ENCODE assay signal across 26 mouse cellular contexts in the genomic region with DNA sequence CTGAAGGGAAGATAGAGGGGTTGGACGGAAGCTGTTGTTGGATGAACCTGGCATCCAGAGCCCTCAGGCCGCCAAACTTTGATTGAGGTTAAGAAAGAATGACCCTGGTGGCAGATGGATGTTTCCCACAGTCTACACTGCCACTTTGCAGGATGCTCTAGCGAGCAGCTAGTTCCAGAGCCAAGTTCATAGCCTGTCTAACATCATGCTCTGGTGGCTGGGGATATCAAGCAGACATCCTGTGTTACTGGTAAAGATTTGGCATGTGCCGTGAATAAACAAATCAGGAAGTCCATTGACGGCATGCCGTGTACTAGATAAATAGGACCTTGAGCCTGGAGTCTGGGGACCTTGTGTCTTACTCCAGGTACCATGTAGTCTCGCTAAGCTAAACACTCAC.
"Had no signal": no experiment of that assay in that cellular context is flagged by ENCODE, and none has a peak within 500 bp of the region (broad histone marks: within the 10 kb centered on the region; RNA-seq: fewer than 3 reads in every experiment).

No protein-coding gene starts in this region.

- H3K36me3 ChIP-seq: heart, embryonic 13.5 days; hindbrain, embryonic 10.5 days; hindbrain, embryonic 12.5 days; intestine, embryonic 15.5 days; limb, embryonic 10.5 days; limb, embryonic 12.5 days; liver, embryonic 13.5 days had no signal

- H3K27me3 ChIP-seq: heart, embryonic 13.5 days; hindbrain, embryonic 12.5 days; intestine, embryonic 15.5 days; limb, embryonic 12.5 days; liver, embryonic 13.5 days had no signal

- H3K9ac ChIP-seq: heart, embryonic 13.5 days; hindbrain, embryonic 12.5 days; hindbrain, embryonic 14.5 days; intestine, embryonic 15.5 days; limb, embryonic 12.5 days; liver, embryonic 13.5 days had no signal

- H3K4me3 ChIP-seq: gastrocnemius, adult 2 months; heart, adult 2 months; heart, embryonic 13.5 days; hindbrain, embryonic 10.5 days; hindbrain, embryonic 12.5 days; intestine, embryonic 15.5 days; layer of hippocampus, adult 2 months; left cerebral cortex, adult 2 months; limb, embryonic 10.5 days; limb, embryonic 12.5 days; liver, embryonic 13.5 days had no signal

- H3K27ac ChIP-seq: gastrocnemius, adult 2 months; heart, adult 2 months; heart, embryonic 13.5 days; hindbrain, embryonic 10.5 days; hindbrain, embryonic 12.5 days; hindbrain, embryonic 14.5 days; intestine, embryonic 15.5 days; layer of hippocampus, adult 2 months; left cerebral cortex, adult 2 months; limb, embryonic 10.5 days; limb, embryonic 12.5 days; liver, embryonic 13.5 days had no signal

- ATAC-seq: hindbrain, embryonic 16.5 days; inflammation-experienced regulatory T-cells, adult 6 months; intestine, embryonic 15.5 days; intestine, postnatal 0 days had no signal

- H3K4me1 ChIP-seq: heart, embryonic 13.5 days; hindbrain, embryonic 10.5 days; hindbrain, embryonic 12.5 days; intestine, embryonic 15.5 days; limb, embryonic 10.5 days; limb, embryonic 12.5 days; liver, embryonic 13.5 days had no signal

- H3K4me2 ChIP-seq: heart, embryonic 13.5 days; hindbrain, embryonic 12.5 days; hindbrain, embryonic 14.5 days; intestine, embryonic 15.5 days; limb, embryonic 12.5 days; liver, embryonic 11.5 days; liver, embryonic 13.5 days had no signal

- DNase-seq: gastrocnemius, adult 2 months; gastrocnemius, postnatal 10 days; gastrocnemius, postnatal 25 days; heart, adult 2 months; heart, postnatal 10 days; heart, postnatal 4 days; kidney, adult 18-20 months; kidney, adult 8-10 months; kidney, postnatal 10 days; kidney, postnatal 25 days; kidney, postnatal 4 days; liver; liver, embryonic 13.5 days had no signal

- H3K9me3 ChIP-seq: heart, embryonic 13.5 days; hindbrain, embryonic 10.5 days; hindbrain, embryonic 12.5 days; intestine, embryonic 15.5 days; limb, embryonic 10.5 days; limb, embryonic 12.5 days; liver, embryonic 13.5 days had no signal
